Mouse (Mus musculus): Measurements from ENCODE around the gene Ctxn2. TPM values are rescaled to one million over a fixed set of nuclear protein-coding genes. Genes with fewer than 3 reads are reported as not detected.
A peak's percentile ranks its signal among the peaks of the same experiment; 100 is the strongest.
"Not testable (repeated sequence)": the region's sequence is repeated elsewhere in the genome, so short reads cannot be mapped to it uniquely, and the experiment has no call there.

The Ctxn2 gene
- polyA plus RNA-seq (2012; rRNA removed): not detected in 2 replicates

GRCm38 (mm10) chr2:125135903-125136811 lies at the start of gene Ctxn2:
TSS of gene Ctxn2 (plus strand) at chr2:125136692.
- no peak within 1 kb of the TSS for H3K4me3 ChIP-seq (replicated peaks; ENCODE audit: extremely low read depth, low read depth, low read length)
- peak; percentile 50 for DNase-seq
- TF ChIP-seq POLR2A (IDR thresholded peaks at IDR 0.05; ENCODE audit: borderline replicate concordance, extremely low read depth, low read depth, low read length): no peak
- TF ChIP-seq CTCF (IDR thresholded peaks at IDR 0.05; ENCODE audit: insufficient read depth, low read length): no peak
- 2% methylated on average over 39 of the region's 39 CpGs for WGBS
- H3K4me1 ChIP-seq (ENCODE audit: control insufficient read depth, insufficient read depth, low read length): no peaks in the 10 kb centered on the region

- 97% methylated on average over 7 of the region's 7 CpGs for WGBS
- no peak for TF ChIP-seq POLR2A (IDR thresholded peaks at IDR 0.05; ENCODE audit: borderline replicate concordance, extremely low read depth, low read depth, low read length)
- no peak for TF ChIP-seq CTCF (IDR thresholded peaks at IDR 0.05; ENCODE audit: insufficient read depth, low read length)
- H3K4me3 ChIP-seq (replicated peaks; ENCODE audit: extremely low read depth, low read depth, low read length): no peak overlapping the region
- no peak for DNase-seq
- no peaks in the 10 kb centered on the region for H3K4me1 ChIP-seq (ENCODE audit: control insufficient read depth, insufficient read depth, low read length)
Measured at GRCm38 (mm10) chr2:125088757-125089156, 47.7 kb upstream of the Ctxn2 start.

- not testable (repeated sequence) for H3K4me1 ChIP-seq (ENCODE audit: control insufficient read depth, insufficient read depth, low read length); H3K4me3 ChIP-seq (replicated peaks; ENCODE audit: extremely low read depth, low read depth, low read length); DNase-seq
- 80% methylated on average over 3 of the region's 3 CpGs for WGBS
Measured at GRCm38 (mm10) chr2:125092123-125092522, 44.4 kb upstream of the Ctxn2 start.

- H3K4me1 ChIP-seq (ENCODE audit: control insufficient read depth, insufficient read depth, low read length); H3K4me3 ChIP-seq (replicated peaks; ENCODE audit: extremely low read depth, low read depth, low read length); DNase-seq: not testable (repeated sequence)
- 98% methylated on average over 13 of the region's 13 CpGs for WGBS
Measured at GRCm38 (mm10) chr2:125104491-125104890, 32.0 kb upstream of the Ctxn2 start.

- H3K4me3 ChIP-seq (replicated peaks; ENCODE audit: extremely low read depth, low read depth, low read length); H3K4me1 ChIP-seq (ENCODE audit: control insufficient read depth, insufficient read depth, low read length); DNase-seq: not testable (repeated sequence)
- WGBS: 97% methylated on average over 4 of the region's 4 CpGs
Measured at GRCm38 (mm10) chr2:125106536-125106935, 30.0 kb upstream of the Ctxn2 start.

- DNase-seq: no peak
- no peak for TF ChIP-seq POLR2A (IDR thresholded peaks at IDR 0.05; ENCODE audit: borderline replicate concordance, extremely low read depth, low read depth, low read length)
- no peak for TF ChIP-seq CTCF (IDR thresholded peaks at IDR 0.05; ENCODE audit: insufficient read depth, low read length)
- WGBS: 83% methylated on average over 6 of the region's 6 CpGs
- Histone ChIP-seq H3K4me1 (ENCODE audit: control insufficient read depth, insufficient read depth, low read length) (peaks cover 5% of the 10 kb centered on the region), H3K4me3 (replicated peaks; ENCODE audit: extremely low read depth, low read depth, low read length) (no peak overlapping the region)
Measured at GRCm38 (mm10) chr2:125119381-125120110, 16.9 kb upstream of the Ctxn2 start.

GRCm38 (mm10) chr2:125122288-125122623 lies 14.2 kb upstream of the Ctxn2 start:
- 13% methylated on average over 4 of the region's 4 CpGs for WGBS
- no peak for DNase-seq
- peaks cover 5% of the 10 kb centered on the region for H3K4me1 ChIP-seq (ENCODE audit: control insufficient read depth, insufficient read depth, low read length)
- TF ChIP-seq CTCF (IDR thresholded peaks at IDR 0.05; ENCODE audit: insufficient read depth, low read length): no peak
- TF ChIP-seq POLR2A (IDR thresholded peaks at IDR 0.05; ENCODE audit: borderline replicate concordance, extremely low read depth, low read depth, low read length): no peak
- H3K4me3 ChIP-seq (replicated peaks; ENCODE audit: extremely low read depth, low read depth, low read length): peak overlapping the region; percentile 68

GRCm38 (mm10) chr2:125122624-125123476 lies 13.6 kb upstream of the Ctxn2 start:
- peak; percentile 59 for DNase-seq
- Histone ChIP-seq H3K4me3 (replicated peaks; ENCODE audit: extremely low read depth, low read depth, low read length) (peak overlapping the region; percentile 68), H3K4me1 (ENCODE audit: control insufficient read depth, insufficient read depth, low read length) (peaks cover 5% of the 10 kb centered on the region)
- WGBS: 1% methylated on average over 47 of the region's 59 CpGs
- TF ChIP-seq CTCF (IDR thresholded peaks at IDR 0.05; ENCODE audit: insufficient read depth, low read length): no peak
- TF ChIP-seq POLR2A (IDR thresholded peaks at IDR 0.05; ENCODE audit: borderline replicate concordance, extremely low read depth, low read depth, low read length): no peak

- WGBS: 1% methylated on average over 38 of the region's 48 CpGs
- H3K4me1 ChIP-seq (ENCODE audit: control insufficient read depth, insufficient read depth, low read length): peaks cover 5% of the 10 kb centered on the region
- peak; percentile 78 for DNase-seq
- peak within 1 kb of the TSS; percentile 68 for H3K4me3 ChIP-seq (replicated peaks; ENCODE audit: extremely low read depth, low read depth, low read length)
- TF ChIP-seq POLR2A (IDR thresholded peaks at IDR 0.05; ENCODE audit: borderline replicate concordance, extremely low read depth, low read depth, low read length) (no peak), CTCF (IDR thresholded peaks at IDR 0.05; ENCODE audit: insufficient read depth, low read length) (no peak)
Measured at GRCm38 (mm10) chr2:125123477-125123852, 13.0 kb upstream of the Ctxn2 start, which contains the start of gene Myef2. TSS of gene Myef2 (minus strand) at chr2:125123661.
